Mouse (Mus musculus): ENCODE data around the gene Cnbd2. TPM values are rescaled to one million over a fixed set of nuclear protein-coding genes. Genes with fewer than 3 reads are reported as not detected.
A peak's percentile ranks its signal among the peaks of the same experiment; 100 is the strongest.
"Not testable (repeated sequence)": the region's sequence is repeated elsewhere in the genome, so short reads cannot be mapped to it uniquely, and the experiment has no call there.

Cnbd2 gene
- polyA plus RNA-seq, 1 experiment: 5.4 TPM

- no peaks in the 10 kb centered on the region for H3K4me1 ChIP-seq (ENCODE audit: control insufficient read depth, insufficient read depth, low read length)
- no peak overlapping the region for H3K4me3 ChIP-seq (replicated peaks; ENCODE audit: control insufficient read depth, low read depth, low read length)
- 77% methylated on average over 7 of the region's 7 CpGs for WGBS
- TF ChIP-seq POLR2A (IDR thresholded peaks at IDR 0.05; ENCODE audit: borderline replicate concordance, control insufficient read depth, low read depth, low read length): no peak
- TF ChIP-seq CTCF (IDR thresholded peaks at IDR 0.05; ENCODE audit: control insufficient read depth, insufficient read depth, low read length): no peak
- no peak overlapping the region for H3K27ac ChIP-seq (ENCODE audit: control insufficient read depth, insufficient read depth, low read depth, low read length, poor library complexity)
These were observed 58.8 kb downstream of the Cnbd2 start for GRCm38 (mm10) chr2:156370896-156371295.

GRCm38 (mm10) chr2:156376956-156377355 lies 64.9 kb downstream of the Cnbd2 start:
- no peaks in the 10 kb centered on the region for H3K4me1 ChIP-seq (ENCODE audit: control insufficient read depth, insufficient read depth, low read length)
- no peak overlapping the region for H3K4me3 ChIP-seq (replicated peaks; ENCODE audit: control insufficient read depth, low read depth, low read length)
- WGBS: 69% methylated on average over 7 of the region's 7 CpGs
- no peak for TF ChIP-seq CTCF (IDR thresholded peaks at IDR 0.05; ENCODE audit: control insufficient read depth, insufficient read depth, low read length)
- no peak overlapping the region for H3K27ac ChIP-seq (ENCODE audit: control insufficient read depth, insufficient read depth, low read depth, low read length, poor library complexity)

GRCm38 (mm10) chr2:156379929-156380328 lies 67.8 kb downstream of the Cnbd2 start:
- no peak overlapping the region for H3K27ac ChIP-seq (ENCODE audit: control insufficient read depth, insufficient read depth, low read depth, low read length, poor library complexity)
- 84% methylated on average over 10 of the region's 10 CpGs for WGBS
- TF ChIP-seq CTCF (IDR thresholded peaks at IDR 0.05; ENCODE audit: control insufficient read depth, insufficient read depth, low read length): no peak
- no peak for TF ChIP-seq POLR2A (IDR thresholded peaks at IDR 0.05; ENCODE audit: borderline replicate concordance, control insufficient read depth, low read depth, low read length)
- H3K4me3 ChIP-seq (replicated peaks; ENCODE audit: control insufficient read depth, low read depth, low read length): no peak overlapping the region
- H3K4me1 ChIP-seq (ENCODE audit: control insufficient read depth, insufficient read depth, low read length): no peaks in the 10 kb centered on the region

GRCm38 (mm10) chr2:156381350-156381749 lies 69.3 kb downstream of the Cnbd2 start:
- Histone ChIP-seq H3K27ac (ENCODE audit: control insufficient read depth, insufficient read depth, low read depth, low read length, poor library complexity) (no peak overlapping the region), H3K4me3 (replicated peaks; ENCODE audit: control insufficient read depth, low read depth, low read length) (no peak overlapping the region), H3K4me1 (ENCODE audit: control insufficient read depth, insufficient read depth, low read length) (no peaks in the 10 kb centered on the region)
- 81% methylated on average over 4 of the region's 4 CpGs for WGBS
- TF ChIP-seq CTCF (IDR thresholded peaks at IDR 0.05; ENCODE audit: control insufficient read depth, insufficient read depth, low read length): no peak
- no peak for TF ChIP-seq POLR2A (IDR thresholded peaks at IDR 0.05; ENCODE audit: borderline replicate concordance, control insufficient read depth, low read depth, low read length)

- peak; percentile 37; the same call in 1 of the 2 replicates for TF ChIP-seq POLR2A (IDR thresholded peaks at IDR 0.05; ENCODE audit: borderline replicate concordance, control insufficient read depth, low read depth, low read length)
- H3K4me3 ChIP-seq (replicated peaks; ENCODE audit: control insufficient read depth, low read depth, low read length): peak overlapping the region; percentile 43
- not testable (repeated sequence) for H3K4me1 ChIP-seq (ENCODE audit: control insufficient read depth, insufficient read depth, low read length); H3K27ac ChIP-seq (ENCODE audit: control insufficient read depth, insufficient read depth, low read depth, low read length, poor library complexity)
- whole genome bisulfite sequencing: under 1% methylated on average over 22 of the region's 63 CpGs
These were observed 80.5 kb downstream of the Cnbd2 start for GRCm38 (mm10) chr2:156392461-156393154.

- Histone ChIP-seq H3K4me1 (ENCODE audit: control insufficient read depth, insufficient read depth, low read length) (peaks cover 1% of the 10 kb centered on the region; the same call in 1 of the 2 replicates), H3K27ac (ENCODE audit: control insufficient read depth, insufficient read depth, low read depth, low read length, poor library complexity) (no peak overlapping the region), H3K4me3 (replicated peaks; ENCODE audit: control insufficient read depth, low read depth, low read length) (no peak overlapping the region)
- 41% methylated on average over 5 of the region's 5 CpGs for WGBS
- no peak for TF ChIP-seq CTCF (IDR thresholded peaks at IDR 0.05; ENCODE audit: control insufficient read depth, insufficient read depth, low read length)
- no peak for TF ChIP-seq POLR2A (IDR thresholded peaks at IDR 0.05; ENCODE audit: borderline replicate concordance, control insufficient read depth, low read depth, low read length)
These were observed 81.2 kb downstream of the Cnbd2 start for GRCm38 (mm10) chr2:156393155-156393828.

GRCm38 (mm10) chr2:156394282-156394681 lies 82.2 kb downstream of the Cnbd2 start:
- Histone ChIP-seq H3K27ac (ENCODE audit: control insufficient read depth, insufficient read depth, low read depth, low read length, poor library complexity) (no peak overlapping the region), H3K4me3 (replicated peaks; ENCODE audit: control insufficient read depth, low read depth, low read length) (no peak overlapping the region), H3K4me1 (ENCODE audit: control insufficient read depth, insufficient read depth, low read length) (peaks cover 1% of the 10 kb centered on the region; the same call in 1 of the 2 replicates)
- no peak for TF ChIP-seq CTCF (IDR thresholded peaks at IDR 0.05; ENCODE audit: control insufficient read depth, insufficient read depth, low read length)
- no peak for TF ChIP-seq POLR2A (IDR thresholded peaks at IDR 0.05; ENCODE audit: borderline replicate concordance, control insufficient read depth, low read depth, low read length)
- 97% methylated on average over 4 of the region's 4 CpGs for WGBS

- Histone ChIP-seq H3K4me1 (ENCODE audit: control insufficient read depth, insufficient read depth, low read length) (peaks cover 1% of the 10 kb centered on the region; the same call in 1 of the 2 replicates), H3K4me3 (replicated peaks; ENCODE audit: control insufficient read depth, low read depth, low read length) (no peak overlapping the region), H3K27ac (ENCODE audit: control insufficient read depth, insufficient read depth, low read depth, low read length, poor library complexity) (no peak overlapping the region)
- TF ChIP-seq CTCF (IDR thresholded peaks at IDR 0.05; ENCODE audit: control insufficient read depth, insufficient read depth, low read length) (no peak), POLR2A (IDR thresholded peaks at IDR 0.05; ENCODE audit: borderline replicate concordance, control insufficient read depth, low read depth, low read length) (no peak)
- 73% methylated on average over 2 of the region's 2 CpGs for WGBS
These were observed 84.0 kb downstream of the Cnbd2 start for GRCm38 (mm10) chr2:156396096-156396495.
